Mouse (Mus musculus) spleen, adult 2 months (tissue): ENCODE results near the gene Rbpj.

Experiments
- CTCF ChIP-seq: fragments of 200-500 bp; IDR thresholded peaks from 2 replicates; pipeline ENCODE4 v1.5.1; 2011; ENCODE audit warnings: mild to moderate bottlenecking, inconsistent platforms; ENCODE audit not compliant: insufficient read depth, insufficient read length, insufficient replicate concordance; ENCODE audit errors: extremely low read depth
- POLR2A ChIP-seq: fragments of 200-500 bp; IDR thresholded peaks from 2 replicates; pipeline ENCODE4 v1.6.1; 2011; ENCODE audit warnings: low read depth, low read length, inconsistent platforms

GRCm38 (mm10) chr5:53427411-53427810, 38.5 kb upstream of the Rbpj start:
- no peak for TF ChIP-seq CTCF
- no peak for TF ChIP-seq POLR2A
